Mouse (Mus musculus): ENCODE results near the gene Fam193b.
"Not testable (repeated sequence)": the region's sequence is repeated elsewhere in the genome, so short reads cannot be mapped to it uniquely, and the experiment has no call there.

Fam193b gene

GRCm38 (mm10) chr13:55571027-55571751 lies at the start of gene Fam193b:
Gene Fam193b (minus strand): TSS chr13:55571120.
- peak; percentile 96 for DNase-seq (ENCODE audit: low spot score)

- no peak for DNase-seq (ENCODE audit: low spot score)
Observed at GRCm38 (mm10) chr13:55620275-55620674, 49.4 kb upstream of the Fam193b start.

DNA sequence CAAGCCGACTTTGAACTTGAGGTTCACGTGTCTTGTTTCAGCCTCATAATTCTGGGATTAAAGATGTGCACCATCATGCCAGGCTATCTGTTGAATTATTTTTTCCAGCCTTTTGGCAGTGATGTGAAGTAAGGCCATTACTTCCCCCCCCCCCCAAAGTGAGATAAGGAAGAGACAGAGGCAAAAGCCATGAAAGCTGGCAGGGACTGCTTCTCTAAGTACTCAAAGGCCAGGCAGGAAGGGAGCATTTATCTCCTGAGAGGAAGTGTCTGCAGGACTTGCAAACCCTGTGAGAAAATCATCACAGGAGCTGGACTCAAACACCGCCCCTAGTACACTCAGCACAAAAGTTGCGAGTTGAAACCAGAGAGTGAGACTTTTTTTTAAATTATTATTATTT lies 48.4 kb upstream of the Fam193b start:
- no peak for DNase-seq (ENCODE audit: low spot score)

DNA sequence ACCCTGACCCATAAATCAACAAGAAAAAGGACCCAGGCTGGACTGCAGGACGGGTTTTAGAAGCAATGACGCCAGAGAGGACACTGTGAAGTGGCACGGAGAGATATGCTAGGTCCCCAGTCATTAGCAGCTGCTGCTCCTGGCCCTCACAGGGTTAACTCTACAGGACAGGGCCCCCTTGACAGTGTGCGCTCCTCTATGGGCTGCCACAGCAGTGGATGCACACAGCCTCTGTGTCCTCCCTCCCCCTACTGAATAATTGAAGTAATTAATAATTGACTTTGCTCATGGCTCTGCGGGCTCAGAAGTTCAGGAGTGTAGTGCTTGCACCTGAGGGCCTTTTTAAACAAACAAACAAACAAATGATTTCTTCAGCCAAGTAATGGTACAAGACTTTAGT lies 42.6 kb upstream of the Fam193b start:
- DNase-seq (ENCODE audit: low spot score) = no peak

DNA sequence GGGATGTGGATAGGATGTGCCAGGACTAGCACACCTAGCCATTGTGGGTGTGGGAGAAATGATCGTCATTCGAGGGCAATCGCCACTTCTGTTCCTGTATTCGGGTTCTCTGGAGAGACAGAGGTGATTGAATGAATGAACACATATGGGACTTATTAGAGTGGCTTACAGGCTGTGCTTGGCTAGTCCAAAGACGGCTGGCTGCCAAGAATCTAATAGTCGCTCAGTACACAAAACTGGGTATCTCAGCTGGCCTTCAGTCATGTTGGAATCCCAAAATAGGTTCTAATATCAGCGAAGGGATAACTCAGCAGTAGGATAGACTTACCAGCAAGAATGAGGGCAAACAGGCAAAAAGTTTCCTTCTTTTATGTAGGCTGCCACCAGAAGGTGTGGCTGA lies 41.1 kb upstream of the Fam193b start:
- no peak for DNase-seq (ENCODE audit: low spot score)

- DNase-seq (ENCODE audit: low spot score) = no peak
Observed at GRCm38 (mm10) chr13:55607624-55608006, 36.7 kb upstream of the Fam193b start.

GRCm38 (mm10) chr13:55606899-55607623 lies 36.1 kb upstream of the Fam193b start:
- no peak for DNase-seq (ENCODE audit: low spot score)

DNA sequence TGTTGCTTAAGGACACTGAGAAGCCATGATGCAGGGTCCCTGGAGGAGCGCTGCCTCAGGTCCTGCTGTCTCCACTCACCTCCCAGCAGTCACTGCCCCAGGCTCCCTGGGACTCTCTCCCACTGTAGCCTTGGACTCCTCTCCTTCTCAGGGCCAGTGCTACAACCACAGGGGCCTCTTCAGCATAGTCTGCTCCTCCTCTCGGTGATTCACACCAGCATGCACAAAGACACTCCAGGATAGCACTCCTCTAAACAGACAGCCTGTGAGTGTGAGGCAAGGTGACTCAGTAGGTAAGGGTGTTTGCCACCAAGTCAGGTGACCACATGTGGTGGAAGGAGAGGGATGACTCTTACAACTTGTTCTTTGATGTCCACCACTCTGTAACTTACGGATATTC lies 33.7 kb upstream of the Fam193b start:
- DNase-seq (ENCODE audit: low spot score) = no peak

- DNase-seq (ENCODE audit: low spot score) = peak; percentile 85
Observed at GRCm38 (mm10) chr13:55601611-55602010, 30.7 kb upstream of the Fam193b start.

- no peak for DNase-seq (ENCODE audit: low spot score)
Observed at GRCm38 (mm10) chr13:55600657-55601056, 29.7 kb upstream of the Fam193b start.

- peak; percentile 87 for DNase-seq (ENCODE audit: low spot score)
Observed at GRCm38 (mm10) chr13:55599566-55600540, 28.9 kb upstream of the Fam193b start, which contains the start of gene B4galt7. Gene B4galt7 (plus strand): TSS chr13:55599896.

GRCm38 (mm10) chr13:55596802-55597201 lies 25.9 kb upstream of the Fam193b start:
- DNase-seq (ENCODE audit: low spot score) = no peak

DNA sequence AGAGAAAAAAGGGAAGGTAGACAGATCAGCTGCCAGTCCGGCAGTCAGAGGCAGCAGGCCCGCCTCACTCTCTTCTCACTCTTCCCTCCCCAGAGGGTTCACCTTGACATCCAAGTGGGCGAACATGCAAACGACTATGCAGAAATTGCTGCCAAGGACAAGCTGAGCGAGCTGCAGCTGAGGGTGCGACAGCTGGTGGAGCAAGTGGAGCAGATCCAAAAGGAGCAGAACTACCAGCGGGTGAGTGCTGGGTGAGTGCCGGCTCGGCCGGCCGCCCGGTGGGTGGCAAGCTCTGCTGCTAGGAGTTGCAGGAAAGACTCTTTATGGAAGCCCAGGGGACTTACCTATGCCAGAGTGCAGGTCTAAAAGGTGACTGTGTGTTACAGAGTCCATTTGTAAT lies 24.5 kb upstream of the Fam193b start:
- DNase-seq (ENCODE audit: low spot score) = no peak

DNA sequence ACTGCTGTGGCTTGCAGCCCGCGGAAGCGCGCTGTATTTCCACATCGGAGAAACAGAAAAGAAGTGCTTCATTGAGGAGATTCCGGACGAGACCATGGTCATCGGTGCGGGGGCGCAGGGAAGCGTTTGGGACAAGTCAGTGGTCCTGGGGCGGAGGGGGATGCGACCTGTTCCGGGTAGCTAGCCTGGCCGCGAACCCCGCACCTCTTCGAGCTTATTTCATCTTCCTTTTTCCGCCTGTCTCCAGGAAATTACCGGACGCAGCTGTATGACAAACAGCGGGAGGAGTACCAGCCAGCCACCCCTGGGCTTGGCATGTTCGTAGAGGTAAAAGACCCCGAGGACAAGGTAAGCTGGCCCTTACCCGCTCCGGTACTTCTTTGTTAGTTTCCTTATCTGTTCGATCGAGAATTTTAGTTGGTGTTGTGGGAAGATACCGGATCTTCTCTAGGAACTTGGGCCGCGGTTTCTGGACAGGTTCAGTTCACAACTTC lies 22.4 kb upstream of the Fam193b start:
- DNase-seq (ENCODE audit: low spot score) = no peak

- peak; percentile 96 for DNase-seq (ENCODE audit: low spot score)
Observed at GRCm38 (mm10) chr13:55592512-55593253, 21.8 kb upstream of the Fam193b start.

- DNase-seq (ENCODE audit: low spot score) = no peak
Observed at GRCm38 (mm10) chr13:55591961-55592490, 21.1 kb upstream of the Fam193b start.

DNA sequence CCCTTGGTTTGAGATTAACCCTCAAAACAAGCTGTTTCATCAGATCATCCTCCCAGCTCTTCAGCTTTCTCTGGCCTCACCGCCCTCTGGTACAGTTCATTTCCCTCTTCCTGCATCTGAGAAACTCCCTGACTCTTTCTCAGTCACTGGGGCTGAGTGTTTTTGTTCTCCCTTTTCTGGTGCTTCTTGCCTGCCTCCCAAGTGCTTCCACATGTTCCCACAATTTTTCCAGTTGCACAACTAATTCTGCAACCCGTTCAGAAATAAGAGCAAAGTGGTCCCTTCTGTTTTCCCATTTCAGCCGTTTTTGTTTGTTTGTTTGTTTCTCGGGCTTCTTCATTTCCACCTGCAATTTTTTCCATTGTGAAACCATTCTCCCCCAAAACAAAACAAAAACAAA lies 7.2 kb upstream of the Fam193b start:
- DNase-seq (ENCODE audit: low spot score) = no peak

DNA sequence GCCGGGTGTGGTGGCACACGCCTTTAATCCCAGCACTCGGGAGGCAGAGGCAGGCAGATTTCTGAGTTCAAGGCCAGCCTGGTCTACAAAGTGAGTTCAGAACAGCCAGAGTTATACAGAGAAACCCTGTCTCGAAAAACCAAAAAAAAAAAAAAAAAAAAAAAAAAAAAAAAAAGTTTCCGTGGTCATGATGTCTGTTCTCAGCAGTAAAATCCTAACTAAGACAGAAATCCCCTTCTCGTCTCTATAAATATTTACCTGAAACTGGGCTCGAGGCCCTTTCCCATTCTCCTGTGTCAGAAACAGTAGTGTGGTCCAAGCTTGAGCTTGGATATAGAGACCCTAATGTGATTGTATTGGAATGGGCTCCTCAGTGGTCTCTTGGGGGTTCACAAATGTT lies 6.0 kb upstream of the Fam193b start:
- not testable (repeated sequence) for DNase-seq (ENCODE audit: low spot score)

GRCm38 (mm10) chr13:55575932-55576331 lies 5.0 kb upstream of the Fam193b start:
- DNase-seq (ENCODE audit: low spot score) = no peak

DNA sequence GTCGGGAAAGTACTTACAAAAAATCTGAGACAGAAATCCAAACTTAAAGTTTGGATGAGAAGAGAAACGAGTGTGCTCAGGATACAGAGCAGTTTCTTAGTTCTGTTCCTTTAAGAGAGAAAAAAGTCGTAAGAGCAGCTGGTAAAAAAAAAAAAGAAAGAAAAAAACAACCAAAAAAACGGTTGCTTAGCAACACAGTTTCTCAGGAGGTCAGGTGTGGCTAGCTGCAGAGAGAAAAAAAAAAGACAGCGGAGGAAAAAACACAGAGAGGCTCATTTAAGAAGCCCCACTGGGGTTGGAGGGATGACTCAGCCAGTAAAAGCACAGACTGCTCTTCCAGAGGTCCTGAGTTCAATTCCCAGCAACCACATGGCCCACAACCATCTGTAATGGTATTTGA lies 3.4 kb upstream of the Fam193b start:
- DNase-seq (ENCODE audit: low spot score) = no peak

DNA sequence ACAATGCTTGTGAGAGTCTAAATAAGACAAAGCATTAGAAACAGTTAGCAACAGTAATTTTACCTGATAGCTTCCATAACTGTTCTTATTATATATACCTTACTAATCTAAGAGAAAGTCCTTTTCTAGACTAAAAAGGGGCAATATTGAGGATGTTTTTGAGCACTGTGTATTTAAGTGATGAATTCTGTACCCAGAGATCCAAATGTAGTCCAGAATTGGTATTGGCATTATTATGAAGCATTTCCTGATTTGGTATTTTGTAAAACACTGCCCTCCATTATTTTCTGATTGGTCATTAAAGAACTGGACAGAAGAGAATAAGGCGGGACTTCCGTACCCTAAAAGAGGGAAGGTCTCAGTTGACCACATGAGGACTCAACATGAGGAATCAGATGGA lies 2.5 kb upstream of the Fam193b start, which contains the start of gene Tmed9:
TSS of gene Tmed9 (plus strand) at position 301 of the 400 bp plus-strand sequence.
- no peak for DNase-seq (ENCODE audit: low spot score)

All from urinary bladder, postnatal 25 days (tissue).